Mouse (Mus musculus) left cerebral cortex, adult 11 months (tissue): ENCODE measurements at regions not wholly inside any gene's neighbourhood (a gene's known extent, or its start where the extent isn't known, plus 50 kb on each side); places are given as distances from the start of the nearest gene placed in this dataset.
"Not testable (repeated sequence)": the region's sequence is repeated elsewhere in the genome, so short reads cannot be mapped to it uniquely, and the experiment has no call there.

Experiments
- DNase-seq: peaks from one replicate; pipeline ENCODE4 v3.0.0; 2022; ENCODE audit warnings: low spot score

DNA sequence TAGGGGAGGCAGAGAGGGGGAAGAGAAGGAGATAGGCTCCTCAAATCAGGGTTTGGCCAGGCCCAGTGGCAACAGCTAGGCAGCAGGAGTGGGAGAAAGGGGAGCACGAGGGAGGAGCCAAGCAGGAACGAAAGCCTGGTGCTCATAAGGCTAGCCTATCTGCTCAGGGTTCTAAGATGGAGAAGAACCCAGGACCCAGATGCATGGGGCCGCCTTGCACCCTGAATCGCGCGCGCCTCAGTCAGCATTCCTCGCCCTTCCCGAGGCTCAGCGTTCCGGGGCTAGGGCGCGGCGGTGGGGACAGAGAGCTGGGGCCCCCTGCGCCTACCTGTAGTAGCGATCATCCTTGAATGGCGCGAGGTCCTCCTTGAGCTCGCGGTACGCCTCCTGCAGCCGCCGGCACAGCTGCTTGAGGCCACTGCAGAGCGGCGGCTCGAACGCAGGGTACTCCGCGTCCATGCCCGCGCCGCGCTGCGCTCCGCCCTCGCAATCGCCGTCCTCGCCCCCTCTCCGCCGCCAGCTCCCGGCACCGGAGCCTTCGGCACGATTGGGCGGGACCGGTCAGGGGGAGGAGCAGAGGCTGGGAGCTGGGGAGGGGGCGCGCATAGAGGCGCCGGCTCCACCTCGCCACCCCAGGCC, 60.1 kb downstream of the Dynlt1b start:
- not testable (repeated sequence) for DNase-seq

DNA sequence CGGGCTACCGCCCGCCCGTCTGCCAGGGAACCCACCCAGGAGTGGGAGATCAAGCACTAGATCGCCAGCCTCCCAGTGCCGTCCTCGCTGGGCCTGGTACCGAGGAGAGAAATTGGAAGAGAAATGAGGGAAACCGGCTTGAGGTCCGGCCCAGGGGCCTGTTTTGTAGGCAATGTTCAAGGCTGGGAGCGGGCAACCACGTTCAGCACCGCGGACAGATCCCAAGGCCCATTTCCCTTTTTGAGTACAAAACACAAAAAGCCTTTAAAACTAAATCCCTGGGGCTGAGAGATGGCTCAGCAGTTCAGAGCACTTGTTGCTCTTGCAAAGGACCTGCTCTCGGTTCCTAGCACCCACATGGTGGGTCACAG, 60.6 kb downstream of the Dynlt1b start:
- not testable (repeated sequence) for DNase-seq

DNA sequence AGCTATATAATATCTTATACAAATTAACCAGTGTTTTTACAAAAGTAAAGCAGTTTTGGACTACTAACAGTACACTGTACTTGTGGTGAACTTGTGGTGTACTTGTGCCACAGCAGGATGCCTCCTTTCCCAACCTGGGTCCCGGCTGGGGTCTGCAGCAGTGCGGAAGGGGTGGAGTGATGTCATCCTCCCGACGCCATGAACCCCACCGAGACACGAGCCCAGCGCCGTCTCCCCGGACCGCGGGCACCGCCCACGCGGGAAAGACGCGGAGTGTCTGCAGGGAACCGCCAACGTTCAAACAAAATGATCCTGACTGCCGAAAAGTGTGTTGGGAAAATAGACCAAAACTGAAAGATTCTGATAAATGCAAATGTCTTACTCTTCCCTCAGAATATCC, 62.6 kb downstream of the Dynlt1b start:
- DNase-seq = not testable (repeated sequence)

DNA sequence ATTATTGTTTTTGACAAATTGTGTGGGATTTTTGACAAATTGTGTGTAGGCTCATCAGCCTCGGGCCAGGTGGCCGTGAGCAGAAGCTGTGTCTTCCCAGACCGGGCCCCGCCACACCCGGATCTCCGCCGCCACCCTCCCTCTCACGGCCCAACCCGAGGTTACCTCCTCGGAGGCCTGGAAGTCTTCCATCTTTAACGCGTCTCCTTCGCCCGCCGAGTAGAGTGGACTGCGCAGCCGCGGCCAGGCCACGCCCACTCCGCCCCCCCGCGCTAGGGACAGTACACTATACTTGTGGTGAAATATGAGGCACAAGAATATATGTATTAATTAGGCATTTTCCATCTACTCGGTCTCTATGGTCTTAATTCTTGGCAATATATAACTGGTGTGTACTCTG, 63.0 kb downstream of the Dynlt1b start:
- peak; percentile 59 for DNase-seq

DNA sequence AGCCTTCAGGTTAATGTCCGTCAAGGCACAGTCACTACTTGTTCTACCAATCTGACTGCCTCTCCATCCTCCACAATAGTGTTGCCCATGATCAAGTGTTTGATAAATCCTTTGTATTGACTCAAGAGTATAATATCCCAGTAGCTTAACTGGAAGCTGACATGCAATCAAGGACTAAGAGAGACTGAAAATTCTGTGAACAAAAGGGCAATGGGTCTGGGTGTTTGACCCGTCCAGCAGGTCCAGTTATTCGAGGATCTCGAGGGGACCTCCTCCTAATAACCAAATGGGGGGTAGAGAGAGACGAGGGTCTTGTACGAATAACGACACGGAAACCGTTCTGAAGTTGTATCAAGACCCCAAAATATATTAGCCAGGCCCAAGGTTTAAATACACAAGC, 66.6 kb downstream of the Dynlt1b start:
- DNase-seq = not testable (repeated sequence)

DNA sequence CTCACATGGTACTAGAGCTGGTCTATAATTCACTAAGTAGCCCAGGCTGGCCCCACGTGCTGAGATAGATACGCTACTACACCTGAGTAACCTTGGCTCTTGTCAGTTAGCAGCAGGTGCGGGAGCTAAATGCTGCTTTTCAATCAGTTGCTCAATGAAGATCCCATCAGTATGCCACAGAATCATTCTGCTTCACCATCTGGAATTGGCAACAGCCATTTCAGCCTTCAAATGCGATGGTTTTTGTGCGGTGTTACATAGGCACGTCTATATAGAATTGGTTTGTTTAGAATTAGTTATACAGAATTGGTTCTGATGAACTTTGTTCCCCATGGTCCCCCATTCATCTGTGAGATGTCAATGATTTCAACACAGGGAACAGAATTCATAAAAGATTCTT, 72.8 kb downstream of the Dynlt1b start:
- not testable (repeated sequence) for DNase-seq

DNA sequence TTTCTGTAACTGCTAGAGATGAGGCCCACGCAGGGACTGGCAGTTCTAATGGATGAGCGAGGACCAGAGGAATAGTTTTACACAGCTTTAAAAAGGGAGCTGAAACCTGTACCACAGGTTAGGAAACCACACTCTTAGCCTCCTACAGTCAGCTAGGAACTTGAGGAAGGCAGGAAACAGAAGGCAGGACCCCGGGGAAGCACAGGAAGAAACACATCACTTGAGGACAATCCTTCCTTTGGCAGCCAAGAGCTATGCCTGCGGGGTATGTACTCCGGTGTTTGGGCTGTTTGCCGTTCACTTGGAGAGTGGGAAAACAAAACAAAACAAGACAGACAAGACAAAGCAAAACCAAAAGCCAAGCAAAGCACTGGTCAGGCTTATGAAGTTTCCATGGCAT, 76.0 kb downstream of the Dynlt1b start:
- not testable (repeated sequence) for DNase-seq

DNA sequence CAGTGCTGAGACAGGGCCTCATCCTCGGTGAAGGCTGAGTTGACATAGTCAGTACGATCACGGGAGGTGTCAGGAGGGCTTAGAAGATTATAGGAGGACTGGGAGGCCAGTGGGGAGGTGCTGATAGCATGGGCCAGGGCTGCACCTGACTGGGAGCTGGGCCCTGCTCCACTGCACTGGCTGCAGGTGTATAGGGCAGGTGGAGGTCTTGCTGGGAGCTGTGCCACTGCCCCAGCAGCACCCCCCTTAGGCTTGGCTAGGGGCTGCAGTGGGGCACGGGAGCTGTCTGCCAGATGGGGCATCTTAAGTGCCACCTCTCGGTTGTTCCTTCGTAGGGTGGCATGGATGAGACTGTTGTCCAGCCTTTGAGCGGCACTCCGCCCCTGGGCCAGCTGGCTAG, 85.2 kb downstream of the Dynlt1b start:
- DNase-seq = not testable (repeated sequence)

DNA sequence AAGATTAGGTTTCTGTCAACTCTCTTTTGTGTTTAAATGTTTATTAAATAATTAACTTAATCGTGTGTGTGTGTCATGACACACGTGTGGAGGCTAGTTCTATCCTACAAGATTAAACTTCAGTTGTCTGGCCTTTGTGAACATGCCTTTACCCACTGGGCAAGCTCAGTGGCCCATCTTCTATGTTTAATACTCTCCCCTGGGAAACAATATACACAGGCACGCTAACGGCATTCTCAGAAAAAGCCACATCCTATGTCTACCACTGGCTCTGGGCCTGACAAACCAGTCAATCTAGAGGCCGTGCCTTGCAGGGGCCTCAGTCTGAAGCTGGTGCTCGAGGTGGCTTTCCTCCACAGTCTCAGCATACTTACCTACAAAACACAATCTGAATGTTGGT, 82.4 kb upstream of the Dynlt1c start:
- DNase-seq = not testable (repeated sequence)

DNA sequence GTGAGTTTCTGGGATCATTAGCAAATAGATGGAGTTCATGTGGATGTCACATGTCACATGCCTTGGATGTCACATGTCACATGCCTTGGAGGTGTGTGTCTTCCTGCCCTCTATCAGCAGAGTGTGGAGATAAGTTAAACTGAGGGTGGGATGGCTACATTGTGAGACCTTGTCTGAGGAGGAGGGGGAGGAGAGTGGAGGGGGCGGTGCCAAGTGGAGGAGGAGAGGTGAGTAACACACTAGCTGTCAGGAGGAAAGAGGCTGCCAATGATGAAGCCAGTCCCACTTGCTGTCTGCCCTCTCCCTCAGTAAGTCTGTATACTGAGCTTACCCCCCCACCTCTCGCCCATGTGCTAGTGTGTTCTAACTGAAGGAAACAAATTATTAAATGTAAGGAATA, 81.5 kb upstream of the Dynlt1c start:
- DNase-seq = not testable (repeated sequence)

DNA sequence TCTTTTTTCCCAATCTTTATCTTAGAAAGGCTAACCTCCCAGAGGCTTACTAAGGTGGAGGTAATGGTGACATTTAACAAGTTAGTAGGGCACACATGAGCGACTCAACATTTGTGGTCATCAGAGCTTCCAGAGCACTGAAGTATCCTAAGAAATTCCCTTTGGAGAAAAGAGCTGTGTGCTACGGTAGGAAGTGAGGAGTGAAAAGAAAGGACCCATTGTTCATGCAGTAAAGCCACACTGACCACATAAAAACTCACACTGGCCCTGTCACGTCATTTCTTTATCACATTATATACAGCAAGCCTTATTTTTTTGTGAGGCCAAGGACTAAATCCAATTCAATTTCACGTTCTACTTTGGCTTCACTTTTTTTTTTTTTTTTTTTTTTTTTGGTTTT, 80.7 kb upstream of the Dynlt1c start:
- not testable (repeated sequence) for DNase-seq

DNA sequence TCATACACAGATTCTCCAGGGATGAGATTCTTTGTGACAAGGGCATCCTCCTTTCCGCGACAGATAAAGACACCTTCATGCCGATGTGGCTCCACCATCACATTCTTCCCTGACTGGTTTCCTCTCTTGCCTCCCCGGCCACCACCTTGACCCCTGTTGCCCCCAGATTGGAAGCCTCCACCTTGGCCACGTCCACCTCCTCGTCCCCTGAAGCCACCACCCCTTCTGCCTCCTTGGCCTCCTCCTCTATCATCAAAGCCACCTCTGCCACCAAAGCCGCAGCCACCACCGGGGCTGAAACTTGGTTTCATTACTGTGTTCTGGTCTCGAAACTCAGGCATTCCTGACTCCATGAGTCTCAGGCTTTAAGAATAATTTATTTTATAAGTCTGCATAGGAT, 79.3 kb upstream of the Dynlt1c start:
- not testable (repeated sequence) for DNase-seq

DNA sequence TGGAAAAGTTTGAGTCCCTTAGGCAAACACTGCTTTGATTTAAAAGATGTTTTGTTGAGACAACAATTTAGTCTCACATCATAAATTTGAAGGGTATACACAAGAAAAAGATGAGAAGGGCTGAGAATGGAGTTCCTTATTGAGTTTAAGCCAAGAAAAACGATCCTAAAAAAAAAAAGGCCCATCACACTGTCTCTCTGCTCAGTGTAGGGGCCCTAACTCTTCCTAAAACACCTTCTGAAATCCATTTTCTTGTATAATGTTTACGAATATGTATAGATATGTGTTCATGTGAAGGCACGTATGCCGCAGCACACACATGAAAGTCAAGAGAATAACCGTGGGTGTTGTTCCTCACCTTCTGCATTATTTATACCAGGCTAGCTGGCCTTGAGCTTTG, 62.7 kb upstream of the Dynlt1c start:
- DNase-seq = not testable (repeated sequence)

DNA sequence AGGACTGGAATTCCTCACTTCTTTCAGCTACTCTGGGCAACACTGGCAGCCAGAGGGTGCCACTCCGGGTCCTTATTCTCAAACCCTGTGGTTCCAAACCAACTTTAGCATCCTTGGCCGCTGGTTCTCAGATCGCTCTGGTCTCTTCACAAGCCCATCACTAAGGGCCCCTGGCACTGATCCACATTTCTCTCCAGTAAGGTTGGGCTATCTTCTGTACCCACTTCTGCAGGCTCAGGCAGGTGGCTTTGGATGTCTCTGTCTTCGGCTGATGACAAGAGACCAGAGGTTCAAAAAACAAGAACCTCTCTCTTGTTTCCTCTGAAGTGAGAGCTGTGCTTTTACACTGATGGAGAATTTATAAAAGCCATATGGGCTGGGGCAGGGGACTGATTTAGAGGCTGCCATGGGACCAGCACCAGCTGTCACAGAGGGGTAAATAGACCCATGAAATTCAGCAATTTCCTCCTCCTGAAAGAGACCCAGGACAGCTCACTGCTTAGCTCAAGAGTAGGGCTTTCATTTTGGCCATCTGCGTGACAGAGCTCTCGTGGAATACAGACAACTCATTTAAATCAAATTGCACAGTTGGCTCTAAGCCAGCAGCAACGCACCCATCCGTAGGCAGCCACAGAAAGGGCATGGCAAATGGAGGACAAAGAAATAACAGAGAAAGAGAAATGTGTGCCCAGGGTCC, 54.3 kb upstream of the Dynlt1c start:
- not testable (repeated sequence) for DNase-seq

DNA sequence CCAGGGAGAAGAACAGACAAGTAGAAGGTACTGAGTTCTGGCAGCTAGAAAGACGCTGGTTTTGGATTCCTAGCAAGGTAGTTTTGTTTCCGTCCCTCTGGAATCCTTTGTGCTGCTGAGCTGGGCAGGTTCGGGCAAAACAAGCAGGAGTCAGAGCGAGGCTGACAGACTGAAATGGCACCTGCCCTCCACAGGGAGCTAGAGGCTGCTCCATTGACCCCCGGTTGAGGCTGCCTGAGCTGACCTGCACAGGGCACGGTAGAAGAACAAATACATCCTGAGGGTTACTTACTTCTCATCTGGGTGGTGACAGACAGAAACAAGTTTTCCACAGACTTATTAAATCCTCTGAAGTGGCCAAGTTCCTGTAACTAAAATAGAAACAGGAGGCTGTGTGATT, 53.5 kb upstream of the Dynlt1c start:
- DNase-seq = not testable (repeated sequence)
